Mouse (Mus musculus) gonadal fat pad, adult 2 months (tissue): ENCODE measurements around the gene Gm11757. TPM values are rescaled to one million over a fixed set of nuclear protein-coding genes. Genes with fewer than 3 reads are reported as not detected.
"Not testable (repeated sequence)": the region's sequence is repeated elsewhere in the genome, so short reads cannot be mapped to it uniquely, and the experiment has no call there.

Experiments used
- DNase-seq: peaks from one replicate; pipeline ENCODE4 v3.0.0-alpha.2; 2012; ENCODE audit warnings: low read depth
- polyA plus RNA-seq: library from polyadenylated mRNA; depleted of rRNA; stranded (reverse); fragments of >200 nt; gene quantifications from 2 replicates; pipeline ENCODE4 v1.2.3, GENCODE M21; 2012; rRNA removed

The Gm11757 gene
- polyA plus RNA-seq: not detected in 2 replicates

- DNase-seq: not testable (repeated sequence)
Observed at GRCm38 (mm10) chr4:73891012-73891411, at the start of gene Gm11757. TSS of gene Gm11757 (minus strand) at chr4:73891112.

- not testable (repeated sequence) for DNase-seq
Observed at GRCm38 (mm10) chr4:73920660-73921059, 29.7 kb upstream of the Gm11757 start, which contains the start of gene Gm11756. TSS of gene Gm11756 (minus strand) at chr4:73920760.

- not testable (repeated sequence) for DNase-seq
Observed at GRCm38 (mm10) chr4:73905853-73906252, 14.9 kb upstream of the Gm11757 start, which contains the start of gene Gm13871. TSS of gene Gm13871 (minus strand) at chr4:73905953.

- DNase-seq: not testable (repeated sequence)
Observed at GRCm38 (mm10) chr4:73876166-73876565, 14.7 kb downstream of the Gm11757 start, which contains the start of gene Gm11758. TSS of gene Gm11758 (minus strand) at chr4:73876266.

Other genes starting within 250 kb of the Gm11757 start
- not detected in 2 replicates for gene Gm11239, start 222.8 kb downstream of the Gm11757 start, polyA plus RNA-seq
- not detected in 2 replicates for gene Gm428, start 207.6 kb downstream of the Gm11757 start, polyA plus RNA-seq
- 7.5 and 9.6 TPM in 2 replicates for gene Rasef, start 100.1 kb downstream of the Gm11757 start, polyA plus RNA-seq
- not detected in 2 replicates for gene Gm11758, start 14.8 kb downstream of the Gm11757 start, polyA plus RNA-seq
- gene Gm13871, start 14.8 kb upstream of the Gm11757 start, polyA plus RNA-seq: not detected in 2 replicates
- not detected in 2 replicates for gene Gm11756, start 29.6 kb upstream of the Gm11757 start, polyA plus RNA-seq
- gene 2310002L09Rik, start 59.7 kb upstream of the Gm11757 start, polyA plus RNA-seq: not detected in 2 replicates
- 0.08 TPM in 1 of 2 replicates, not detected in the other for gene Frmd3, start 122.3 kb upstream of the Gm11757 start, polyA plus RNA-seq